Mouse (Mus musculus): ENCODE data around the gene Trak1. TPM values are rescaled to one million over a fixed set of nuclear protein-coding genes. Genes with fewer than 3 reads are reported as not detected.
A peak's percentile ranks its signal among the peaks of the same experiment; 100 is the strongest.
"Not testable (repeated sequence)": the region's sequence is repeated elsewhere in the genome, so short reads cannot be mapped to it uniquely, and the experiment has no call there.

Gene Trak1
- total and polyA plus RNA-seq, 3 experiments = 8.2 to 28.6 (median 18.1) TPM

DNA sequence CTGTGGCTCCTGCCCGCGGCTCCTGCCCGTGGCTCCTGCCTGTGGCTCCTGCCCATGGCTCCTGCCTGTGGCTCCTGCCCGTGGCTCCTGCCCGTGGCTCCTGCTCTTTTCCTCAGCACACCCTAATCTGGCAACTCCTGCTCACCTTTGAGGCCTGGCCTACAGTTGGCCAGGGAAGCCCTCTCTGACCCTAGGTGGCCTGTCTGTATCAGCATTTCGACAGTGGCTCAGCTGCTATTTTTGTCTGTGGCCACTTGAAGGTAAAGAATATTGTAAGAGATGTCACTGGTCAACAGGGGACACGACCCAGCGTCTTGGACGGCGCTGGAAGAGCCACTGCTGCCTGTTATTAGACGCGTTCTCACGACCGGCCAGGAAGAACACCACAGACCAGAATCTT lies 24.7 kb downstream of the Trak1 start:
- no peak for TF ChIP-seq HCFC1 (IDR thresholded peaks at IDR 0.05; ENCODE audit: low read depth, low read length)
- TF ChIP-seq E2F4 (IDR thresholded peaks at IDR 0.05; ENCODE audit: insufficient replicate concordance, low read depth, low read length) = no peak
- no peak for TF ChIP-seq RCOR1 (conservative IDR thresholded peaks at IDR 0.05; ENCODE audit: low read depth, low read length)
- no peak for TF ChIP-seq ELF1 (IDR thresholded peaks at IDR 0.05; ENCODE audit: low read depth, low read length)
- TF ChIP-seq USF1 (IDR thresholded peaks at IDR 0.05; ENCODE audit: low read depth, low read length) = no peak
- TF ChIP-seq IRF4 (IDR thresholded peaks at IDR 0.05; ENCODE audit: low read depth, low read length) = no peak
- no peak for TF ChIP-seq MAFK (IDR thresholded peaks at IDR 0.05; ENCODE audit: insufficient replicate concordance, low read length)
- no peaks in the 10 kb centered on the region for H3K27me3 ChIP-seq (replicated peaks)
- no peak overlapping the region for H3K4me2 ChIP-seq (ENCODE audit: insufficient read depth, low read depth, poor library complexity, severe bottlenecking)
- peak overlapping the region; percentile 54 for H3K27ac ChIP-seq (ENCODE audit: insufficient read depth, low read depth)
- DNase-seq (ENCODE audit: extremely low read depth) = no peak
- H3K4me3 ChIP-seq (replicated peaks in 1 of 3; ENCODE audit: low read depth in 2 of 3, low read length in 2 of 3, poor library complexity in 1 of 3) = peak overlapping the region in 1 of 3 experiments; percentile 23
- peaks cover 12 to 37% of the 10 kb centered on the region in 2 experiments for H3K36me3 ChIP-seq (replicated peaks in 1 of 2; ENCODE audit: control insufficient read depth in 1 of 2, insufficient read depth in 1 of 2, low read length in 1 of 2)
- H3K9ac ChIP-seq (ENCODE audit: insufficient read depth, low read depth) = no peak overlapping the region
- peaks cover 2% of the 10 kb centered on the region; the same call in 1 of the 2 replicates for H3K79me2 ChIP-seq (replicated peaks; ENCODE audit: control insufficient read depth, extremely low read depth, insufficient read depth, poor library complexity, severe bottlenecking)
- dilution Hi-C loops (cut with MboI; ENCODE audit: extremely low pct_ligation_motif_present, extremely low pct_unique_long_range_greater_than_20kb, low sequenced_read_pairs) (no loop called here), in situ Hi-C loops (cut with MboI; ENCODE audit: low pct_ligation_motif_present, low pct_unique_long_range_greater_than_20kb, low sequenced_read_pairs) (no loop called here)
- H3K9me3 ChIP-seq (replicated peaks; ENCODE audit: low read length) = peaks cover 8% of the 10 kb centered on the region
- H3K4me1 ChIP-seq (ENCODE audit: control insufficient read depth in 1 of 2, insufficient read depth in 2 of 2) = peaks cover 2 to 17% of the 10 kb centered on the region in 2 experiments; a peak in 3 of 4 replicates

DNA sequence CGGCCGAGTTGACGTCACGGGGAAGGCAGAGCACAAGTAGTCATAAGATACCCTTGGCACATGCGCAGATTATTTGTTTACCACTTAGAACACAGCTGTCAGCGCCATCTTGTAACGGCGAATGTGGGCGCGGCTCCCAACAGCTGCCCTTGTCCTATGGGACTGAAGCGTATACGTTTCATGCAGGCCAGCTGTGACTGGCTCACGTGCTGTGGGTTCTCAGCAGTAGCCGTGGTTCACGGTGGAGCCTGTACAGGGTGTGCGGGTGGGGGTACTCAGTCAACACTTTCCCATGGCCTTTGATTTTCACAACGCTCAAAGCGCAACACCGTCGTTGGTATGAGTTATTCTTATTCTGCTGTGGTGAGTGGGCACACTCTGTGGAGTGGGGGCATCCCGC lies 31.0 kb downstream of the Trak1 start:
- H3K4me3 ChIP-seq (replicated peaks in 1 of 3; ENCODE audit: low read depth in 2 of 3, low read length in 2 of 3, poor library complexity in 1 of 3) = peak overlapping the region; percentile 46 to 52 (median 50)

DNA sequence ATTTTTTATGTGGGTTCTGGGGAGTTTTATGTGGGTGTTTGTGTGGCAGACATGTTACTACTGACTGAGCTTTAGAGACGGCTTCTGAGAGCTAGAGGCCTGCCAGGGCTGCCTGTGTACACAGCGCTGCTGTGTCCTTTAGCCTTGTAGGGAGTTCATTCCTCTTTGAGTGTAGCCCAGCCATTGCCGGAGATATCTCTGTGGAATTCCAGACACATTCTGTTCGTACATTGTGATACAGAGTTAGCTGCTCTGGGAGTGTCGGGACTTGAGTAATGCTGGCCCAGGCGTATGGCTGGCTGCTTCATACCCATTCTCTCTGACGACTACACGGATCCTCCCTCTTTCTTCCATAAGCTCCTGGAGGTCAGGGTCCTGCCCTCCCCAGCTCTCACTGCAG lies 31.9 kb downstream of the Trak1 start:
- H3K79me2 ChIP-seq (replicated peaks; ENCODE audit: control insufficient read depth, extremely low read depth, insufficient read depth, poor library complexity, severe bottlenecking) = peaks cover 3% of the 10 kb centered on the region
- peak overlapping the region; percentile 45; the same call in 1 of the 2 replicates for H3K9ac ChIP-seq (ENCODE audit: insufficient read depth, low read depth)
- H3K4me3 ChIP-seq (replicated peaks in 1 of 3; ENCODE audit: low read depth in 2 of 3, low read length in 2 of 3, poor library complexity in 1 of 3) = peak overlapping the region in 2 of 3 experiments; percentile 46 to 52
- no peak overlapping the region for H3K27ac ChIP-seq (ENCODE audit: insufficient read depth, low read depth)
- no peaks in the 10 kb centered on the region for H3K27me3 ChIP-seq (replicated peaks)
- H3K4me2 ChIP-seq (ENCODE audit: insufficient read depth, low read depth, poor library complexity, severe bottlenecking) = peak overlapping the region; percentile 32; the same call in 1 of the 2 replicates
- in situ Hi-C loops (cut with MboI; ENCODE audit: low pct_ligation_motif_present, low pct_unique_long_range_greater_than_20kb, low sequenced_read_pairs) (no loop called here), dilution Hi-C loops (cut with MboI; ENCODE audit: extremely low pct_ligation_motif_present, extremely low pct_unique_long_range_greater_than_20kb, low sequenced_read_pairs) (no loop called here)
- H3K9me3 ChIP-seq (replicated peaks; ENCODE audit: low read length) = peaks cover 2% of the 10 kb centered on the region
- peaks cover 6 to 48% of the 10 kb centered on the region in 2 experiments for H3K4me1 ChIP-seq (ENCODE audit: control insufficient read depth in 1 of 2, insufficient read depth in 2 of 2)
- peaks cover 5 to 10% of the 10 kb centered on the region in 2 experiments for H3K36me3 ChIP-seq (replicated peaks in 1 of 2; ENCODE audit: control insufficient read depth in 1 of 2, insufficient read depth in 1 of 2, low read length in 1 of 2)
- DNase-seq (ENCODE audit: extremely low read depth) = no peak
- TF ChIP-seq MAX (IDR thresholded peaks at IDR 0.05; ENCODE audit: low read length) = no peak
- no peak for TF ChIP-seq RCOR1 (conservative IDR thresholded peaks at IDR 0.05; ENCODE audit: low read depth, low read length)
- TF ChIP-seq ZNF384 (IDR thresholded peaks at IDR 0.05; ENCODE audit: low read depth, low read length) = no peak
- TF ChIP-seq TCF12 (IDR thresholded peaks at IDR 0.05; ENCODE audit: low read depth, low read length) = no peak
- TF ChIP-seq CTCF (conservative IDR thresholded peaks at IDR 0.05 in 1 of 2, IDR thresholded peaks at IDR 0.05 in 1 of 2; ENCODE audit: low read depth in 2 of 2, low read length in 2 of 2) = no peak
- no peak for TF ChIP-seq MYC (IDR thresholded peaks at IDR 0.05; ENCODE audit: low read depth, low read length)
- no peak for TF ChIP-seq EP300 (IDR thresholded peaks at IDR 0.05; ENCODE audit: low read length)

More for the DNA sequence above, 31.0 kb downstream of the Trak1 start:
- DNase-seq (ENCODE audit: extremely low read depth) = peak; percentile 80
- Histone ChIP-seq H3K9ac (ENCODE audit: insufficient read depth, low read depth) (peak overlapping the region; percentile 45), H3K27ac (ENCODE audit: insufficient read depth, low read depth) (peak overlapping the region; percentile 77), H3K4me1 (ENCODE audit: control insufficient read depth in 1 of 2, insufficient read depth in 2 of 2) (peaks cover 6 to 41% of the 10 kb centered on the region in 2 experiments)
- in situ Hi-C loops (cut with MboI; ENCODE audit: low pct_ligation_motif_present, low pct_unique_long_range_greater_than_20kb, low sequenced_read_pairs); H3K9me3 ChIP-seq (replicated peaks; ENCODE audit: low read length); dilution Hi-C loops (cut with MboI; ENCODE audit: extremely low pct_ligation_motif_present, extremely low pct_unique_long_range_greater_than_20kb, low sequenced_read_pairs); H3K36me3 ChIP-seq (replicated peaks in 1 of 2; ENCODE audit: control insufficient read depth in 1 of 2, insufficient read depth in 1 of 2, low read length in 1 of 2); H3K4me2 ChIP-seq (ENCODE audit: insufficient read depth, low read depth, poor library complexity, severe bottlenecking); H3K27me3 ChIP-seq (replicated peaks); H3K79me2 ChIP-seq (replicated peaks; ENCODE audit: control insufficient read depth, extremely low read depth, insufficient read depth, poor library complexity, severe bottlenecking): not testable (repeated sequence)
- TF ChIP-seq TCF12 (IDR thresholded peaks at IDR 0.05; ENCODE audit: low read depth, low read length) (0 out of 2 replicates have a peak, but pooled peaks have one; percentile 33), MXI1 (IDR thresholded peaks at IDR 0.05; ENCODE audit: low read depth, low read length) (0 out of 2 replicates have a peak, but pooled peaks have one; percentile 34), BHLHE40 (IDR thresholded peaks at IDR 0.05; ENCODE audit: low read depth, low read length) (peak; percentile 94), ETS1 (conservative IDR thresholded peaks at IDR 0.05; ENCODE audit: low read depth, low read length) (peak; percentile 86)
